Mouse (Mus musculus): ENCODE results near the gene Etv4.

The Etv4 gene

DNA sequence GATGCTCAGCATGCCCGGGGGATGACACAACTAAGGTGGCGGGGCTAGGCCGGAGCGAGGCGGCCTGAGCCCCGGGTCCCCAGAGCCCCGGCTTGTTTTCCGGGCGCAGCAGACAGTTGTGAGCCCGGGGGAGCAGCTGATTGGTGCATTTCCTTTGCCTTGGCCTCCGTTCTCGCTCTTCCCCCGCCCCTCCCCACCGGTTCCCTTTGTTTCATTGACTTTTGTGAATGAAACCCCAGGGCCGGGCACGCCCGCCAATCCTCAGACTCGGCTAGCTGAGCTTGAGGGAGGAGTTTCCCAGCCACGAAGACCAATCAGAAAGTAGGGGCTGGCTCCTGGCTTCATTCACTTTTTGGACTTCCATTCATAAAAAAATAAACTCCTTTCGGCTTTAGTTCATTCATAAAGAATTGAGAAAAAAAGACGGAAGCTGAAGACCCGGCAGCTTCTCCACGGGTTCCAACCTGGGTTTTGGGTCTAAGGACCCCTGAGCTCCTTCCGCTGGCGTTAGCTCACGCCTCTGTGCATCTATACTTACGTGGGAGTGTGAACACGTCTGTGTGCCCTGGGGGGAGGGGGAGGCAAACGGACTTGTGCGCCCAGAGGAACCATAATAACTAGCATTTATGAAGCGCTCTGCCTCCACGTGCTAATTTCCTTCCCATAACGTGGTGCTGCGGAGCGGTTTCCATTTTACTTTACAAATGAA lies at the start of gene Etv4:
TSS of gene Etv4 (minus strand) at position 229 of the 709 bp plus-strand sequence.
- DNase-seq = peak; percentile 90

GRCm38 (mm10) chr11:101832001-101832400 lies 46.8 kb upstream of the Etv4 start:
- peak; percentile 54 for DNase-seq

- DNase-seq = no peak
Measured at GRCm38 (mm10) chr11:101830616-101831015, 45.4 kb upstream of the Etv4 start.

DNA sequence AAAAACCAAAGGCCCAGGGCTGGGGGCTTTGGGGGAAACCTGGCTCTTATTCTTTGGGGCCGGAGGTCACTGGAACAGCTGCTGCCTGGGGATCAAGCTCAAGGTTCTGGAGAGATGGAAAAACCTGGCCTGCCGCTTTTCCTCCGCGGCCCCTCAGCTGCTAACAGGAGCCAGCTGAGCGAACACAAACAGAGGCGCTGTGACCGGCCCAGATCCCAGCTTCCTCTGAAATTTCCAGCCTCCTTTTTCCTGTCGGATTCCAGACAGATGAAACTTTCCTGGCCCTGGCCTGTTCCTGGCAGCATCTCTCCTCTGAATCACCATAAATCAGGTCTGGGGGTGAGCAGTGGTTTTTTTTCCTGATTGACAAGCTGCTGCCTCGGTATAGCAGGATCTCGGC lies 44.9 kb upstream of the Etv4 start:
- peak; percentile 75 for DNase-seq

- no peak for DNase-seq
Measured at GRCm38 (mm10) chr11:101828718-101829117, 43.5 kb upstream of the Etv4 start.

GRCm38 (mm10) chr11:101823210-101823609 lies 38.0 kb upstream of the Etv4 start:
- no peak for DNase-seq

DNA sequence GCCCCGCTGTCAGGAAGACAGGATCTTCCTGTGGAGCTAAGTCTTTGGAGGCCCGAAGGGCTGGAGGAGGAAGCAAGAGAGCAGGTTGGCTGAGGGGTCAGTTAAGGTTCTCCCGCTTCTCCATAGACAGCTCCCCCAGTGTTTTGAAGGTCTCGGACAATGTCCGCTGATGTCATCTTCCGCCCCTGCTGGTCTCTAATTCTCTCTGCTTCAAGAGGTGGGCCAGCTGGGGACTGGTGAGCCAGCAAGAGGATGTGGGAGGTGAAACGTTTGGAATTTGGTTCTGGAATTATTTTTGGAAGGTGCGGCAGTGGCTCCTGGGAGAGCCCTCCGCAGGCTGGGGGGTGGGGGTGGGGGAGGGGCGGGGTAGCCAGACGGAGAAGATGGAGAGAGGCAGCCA lies 35.7 kb upstream of the Etv4 start:
- DNase-seq = peak; percentile 67

GRCm38 (mm10) chr11:101819853-101820252 lies 34.7 kb upstream of the Etv4 start:
- DNase-seq = no peak

DNA sequence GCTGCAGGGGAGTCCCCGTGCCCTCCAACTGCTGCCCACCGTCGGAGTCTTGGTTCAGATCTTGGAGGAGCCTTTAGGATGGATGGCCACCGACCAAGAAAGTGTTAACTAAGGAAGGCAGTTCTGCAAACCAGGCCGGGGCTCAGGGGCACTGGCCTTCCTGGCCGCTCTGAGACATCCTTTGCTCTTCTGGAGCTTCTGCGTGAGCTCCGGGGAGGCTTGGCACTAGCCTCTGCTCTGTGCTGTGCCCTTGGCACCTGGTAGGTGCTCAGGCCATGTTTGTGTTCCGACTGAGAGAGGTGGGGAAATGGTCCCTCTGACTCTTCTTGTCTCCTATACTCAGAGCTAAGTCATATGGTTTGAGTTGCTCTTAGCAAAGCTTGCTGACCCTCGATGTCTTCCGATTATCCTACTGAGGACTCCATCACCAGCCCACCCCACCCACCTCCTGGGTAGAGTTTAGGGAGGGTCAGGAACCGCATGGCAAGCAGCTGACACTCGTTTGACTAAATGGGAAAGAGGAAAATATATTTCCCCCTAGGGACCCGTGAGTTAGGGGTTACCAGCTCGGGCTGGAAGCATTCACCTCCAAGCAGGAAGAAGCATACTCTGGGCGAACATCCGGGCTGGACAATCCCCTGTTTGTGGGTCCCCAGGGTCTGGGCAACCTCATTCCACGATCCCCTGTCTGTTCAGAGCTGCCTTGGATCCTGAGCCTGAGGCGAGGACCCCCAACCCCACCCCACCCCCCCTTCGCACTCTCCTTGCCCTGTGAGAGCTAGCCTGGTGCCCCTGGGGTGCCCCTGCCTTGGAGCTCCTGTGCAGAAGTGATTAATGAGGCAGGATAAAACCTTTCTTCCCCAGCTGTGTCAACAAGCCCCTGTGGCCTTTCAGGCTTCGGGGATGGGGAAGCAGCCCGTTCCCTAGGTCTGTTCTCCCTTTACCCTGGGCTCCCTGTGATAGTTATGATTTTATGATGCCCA lies 30.2 kb upstream of the Etv4 start:
- DNase-seq = peak; percentile 26

GRCm38 (mm10) chr11:101814375-101815102 lies 29.4 kb upstream of the Etv4 start:
- peak; percentile 79 for DNase-seq

DNA sequence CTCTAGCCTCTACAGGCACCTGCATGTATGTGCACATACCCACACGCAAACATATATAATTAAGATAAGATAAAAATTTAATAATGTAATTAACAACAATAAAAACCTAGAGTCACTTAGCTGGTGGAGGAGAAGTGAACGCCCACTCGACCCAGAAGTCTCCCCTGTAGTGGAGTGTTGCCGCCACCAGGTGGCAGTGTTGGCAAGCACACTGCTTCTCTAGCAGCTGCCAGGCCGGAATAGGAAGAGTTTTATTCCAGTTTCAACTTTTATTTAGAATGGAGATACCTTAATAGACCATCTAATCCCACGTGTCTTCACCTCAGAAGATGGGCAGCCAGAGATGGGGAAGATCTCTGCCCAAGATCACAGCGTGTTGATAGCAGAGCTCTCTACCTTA lies 28.1 kb upstream of the Etv4 start:
- DNase-seq = peak; percentile 82

DNA sequence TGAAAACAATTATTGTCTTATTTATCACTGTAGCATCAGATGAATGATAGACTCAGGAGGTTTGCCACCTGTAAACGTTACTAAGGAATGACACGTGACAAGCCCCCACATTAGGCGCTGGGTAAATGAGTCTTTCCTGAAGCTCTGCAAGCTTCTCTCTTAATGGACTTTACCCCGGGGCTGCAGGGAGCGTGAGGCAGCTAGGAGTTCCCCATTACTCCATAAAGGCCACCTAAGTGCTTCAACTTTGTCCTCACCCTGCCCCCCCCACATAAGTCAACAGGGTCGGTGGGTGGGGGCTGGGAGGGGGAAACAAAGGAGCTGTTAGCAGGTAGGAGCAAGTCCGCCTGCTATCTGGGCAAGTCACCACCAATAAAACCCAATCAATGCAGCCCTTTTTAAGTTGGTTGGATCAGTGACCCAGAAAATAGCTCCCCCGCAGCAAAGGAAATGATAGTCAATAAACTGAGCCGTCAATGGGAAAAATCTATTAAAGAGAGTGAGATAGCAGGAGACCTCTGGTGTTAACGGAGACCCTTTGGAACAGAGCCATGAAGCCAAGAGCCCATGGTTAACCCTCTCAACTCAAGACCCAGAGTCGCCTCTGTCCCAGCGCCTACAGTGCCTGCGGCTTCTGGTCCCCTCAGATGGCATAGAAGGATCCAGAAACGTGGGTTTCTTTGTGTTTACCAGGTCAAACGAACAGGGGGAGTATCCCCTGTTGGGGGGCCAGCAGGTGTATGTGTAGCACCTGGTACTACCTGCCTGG lies 24.1 kb upstream of the Etv4 start:
- no peak for DNase-seq

- DNase-seq = no peak
Measured at GRCm38 (mm10) chr11:101807266-101807665, 22.1 kb upstream of the Etv4 start.

- no peak for DNase-seq
Measured at GRCm38 (mm10) chr11:101806741-101807140, 21.6 kb upstream of the Etv4 start.

DNA sequence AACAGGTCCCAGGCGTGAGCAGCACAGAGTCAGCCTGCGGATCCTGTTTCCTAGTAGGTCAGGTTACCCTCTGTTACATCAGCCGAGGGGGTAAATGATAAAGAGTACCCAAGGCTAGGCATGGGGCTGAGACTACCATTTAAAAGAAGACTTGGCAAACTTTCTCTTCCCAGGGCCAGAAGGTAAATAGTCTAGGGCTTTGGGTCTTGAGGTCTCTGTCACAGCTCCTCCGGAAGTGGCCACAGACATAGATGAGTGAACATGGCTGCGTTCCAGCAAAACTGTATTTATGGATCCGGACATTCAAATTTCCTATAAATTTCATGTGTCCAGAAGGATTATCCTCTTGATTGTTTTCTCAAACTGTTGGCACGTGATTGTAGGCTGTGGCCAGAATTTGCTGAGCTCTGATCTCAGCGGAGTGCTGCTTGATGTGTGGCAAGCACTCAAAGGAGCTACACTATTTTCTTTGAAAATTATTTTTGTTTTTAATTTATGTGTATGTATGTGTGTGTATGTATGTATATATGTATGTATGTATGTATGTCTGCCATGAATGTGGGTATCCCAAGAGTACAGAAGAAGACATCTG lies 20.0 kb upstream of the Etv4 start:
- DNase-seq = no peak

DNA sequence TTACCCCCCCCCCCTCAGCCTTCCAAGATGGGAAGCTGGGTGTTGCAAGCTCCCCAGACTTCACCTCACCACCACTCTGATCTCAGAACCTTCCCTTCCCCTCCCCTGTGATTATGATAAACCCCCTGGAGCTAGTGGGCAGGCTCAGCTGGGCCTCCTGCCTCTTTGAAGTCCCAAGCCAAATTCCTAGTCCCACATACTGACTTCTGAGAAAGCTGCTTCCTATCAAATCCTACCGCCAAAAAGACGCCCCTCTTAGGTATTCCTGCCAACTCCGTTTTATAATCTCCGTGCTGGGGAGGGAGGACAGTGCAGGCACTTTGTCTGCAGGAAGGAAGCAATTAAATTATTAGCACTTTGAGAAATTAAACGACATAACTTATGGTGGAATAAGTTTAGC lies 16.2 kb upstream of the Etv4 start:
- no peak for DNase-seq

- DNase-seq = peak; percentile 22
Measured at GRCm38 (mm10) chr11:101798083-101798482, 12.9 kb upstream of the Etv4 start.

DNA sequence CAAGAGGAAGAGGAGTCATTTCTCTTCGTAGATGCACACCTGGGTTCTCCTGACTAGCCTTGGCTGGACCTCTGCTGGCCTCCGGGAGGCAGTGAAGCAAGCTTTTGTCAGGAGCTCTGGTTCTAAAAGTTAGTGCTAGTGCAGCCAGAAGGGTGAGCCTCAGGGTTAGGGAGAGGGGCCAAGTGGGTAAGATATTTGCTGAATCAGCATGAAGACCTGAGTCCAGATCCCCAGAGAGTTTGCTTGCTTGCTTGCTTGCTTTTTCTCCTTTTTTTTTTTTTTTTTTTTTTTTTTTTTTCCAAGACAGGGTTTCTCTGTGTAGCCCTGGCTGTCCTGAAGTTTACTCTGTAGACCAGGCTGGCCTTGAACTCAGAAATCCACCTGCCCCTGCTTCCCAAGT lies 12.2 kb upstream of the Etv4 start:
- DNase-seq = no peak

GRCm38 (mm10) chr11:101790811-101791526 lies 5.8 kb upstream of the Etv4 start:
- peak; percentile 61 for DNase-seq

- DNase-seq = no peak
Measured at GRCm38 (mm10) chr11:101787432-101787831, 2.3 kb upstream of the Etv4 start.

- peak; percentile 58 for DNase-seq
Measured at GRCm38 (mm10) chr11:101786651-101787050, 1.5 kb upstream of the Etv4 start.

Data from kidney, postnatal 14 days (tissue).